Mouse (Mus musculus) fibroblast of lung, adult 2 months (primary cell): ENCODE measurements around the gene Klrb1c.
"Not testable (repeated sequence)": the region's sequence is repeated elsewhere in the genome, so short reads cannot be mapped to it uniquely, and the experiment has no call there.

ENCODE experiments used
- DNase-seq: peaks from one replicate; pipeline ENCODE4 v3.0.0-alpha.2; 2011; ENCODE audit warnings: low read depth

The Klrb1c gene

DNA sequence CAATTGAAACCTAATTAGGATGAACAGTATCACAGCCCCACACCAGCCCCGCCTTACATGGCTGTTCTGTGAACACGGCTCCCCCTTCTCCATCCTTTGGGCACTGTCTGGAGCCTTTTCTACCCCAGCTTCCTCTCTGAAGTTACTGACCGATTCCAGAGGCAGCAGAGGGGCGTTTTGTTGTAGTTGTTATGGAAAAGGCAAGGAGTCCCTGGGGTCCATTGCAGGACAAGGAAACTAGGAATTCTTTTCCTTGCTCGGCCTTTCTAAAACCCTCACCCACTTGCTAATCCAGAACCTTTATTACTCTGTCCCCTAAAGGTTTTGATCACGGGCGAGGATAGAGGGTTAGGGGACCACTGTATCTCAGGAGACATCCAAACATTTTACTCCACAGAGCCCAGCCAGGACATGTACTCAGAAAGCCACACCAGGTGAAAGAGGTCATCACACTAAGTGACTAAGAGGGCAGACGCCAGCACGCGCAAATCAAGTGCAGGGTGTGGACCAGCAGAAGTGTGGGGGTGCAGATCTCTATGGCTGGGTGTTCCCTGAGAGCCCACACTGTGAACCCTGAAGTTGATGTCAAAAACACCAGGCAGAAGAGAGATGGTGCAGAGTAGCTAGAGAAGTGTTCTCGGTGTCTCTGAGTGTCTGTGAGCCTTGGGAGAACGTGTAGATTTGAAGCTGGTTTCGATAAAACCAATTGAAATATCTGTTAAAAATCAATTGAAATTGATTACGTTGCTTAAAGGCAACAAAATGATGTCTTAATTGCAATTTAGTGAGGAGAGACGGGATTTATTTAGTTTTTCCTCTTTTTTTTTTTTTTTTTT is 9.1 kb upstream of the Klrb1c start:
- DNase-seq: no peak

DNA sequence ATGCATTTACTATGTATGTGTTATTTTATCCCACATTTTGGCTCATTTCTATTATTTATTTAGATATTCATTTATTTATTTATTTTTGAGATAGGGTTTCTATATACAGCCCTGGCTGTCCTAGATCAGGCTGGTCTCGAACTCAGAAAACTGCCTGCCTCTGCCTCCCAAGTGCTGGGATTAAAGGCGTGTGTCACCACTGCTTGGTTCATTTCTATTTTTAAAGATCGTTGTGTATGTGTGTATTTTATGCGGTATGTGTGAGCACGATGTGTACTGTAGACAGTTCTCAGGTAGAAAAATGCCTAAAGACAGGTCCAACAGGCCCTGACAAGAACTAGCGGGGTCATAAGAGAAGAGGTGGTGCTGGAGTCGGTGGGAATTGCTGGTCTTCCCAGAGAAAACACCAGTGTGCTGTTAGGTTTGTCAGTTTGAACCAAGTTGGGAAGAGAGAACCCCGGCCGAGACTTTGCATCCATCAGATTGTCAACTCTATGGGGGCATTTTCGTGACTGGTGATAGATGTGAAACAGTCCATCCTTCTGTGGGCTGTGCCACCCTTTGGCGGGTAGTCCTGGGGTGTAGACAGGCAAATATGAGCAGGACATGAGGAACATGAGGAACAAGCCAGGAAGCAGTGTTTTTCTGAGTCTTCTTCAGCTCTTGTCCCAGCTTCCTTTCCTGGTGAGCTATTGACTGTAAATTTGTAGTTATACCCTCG is 8.3 kb upstream of the Klrb1c start:
- DNase-seq: no peak

DNA sequence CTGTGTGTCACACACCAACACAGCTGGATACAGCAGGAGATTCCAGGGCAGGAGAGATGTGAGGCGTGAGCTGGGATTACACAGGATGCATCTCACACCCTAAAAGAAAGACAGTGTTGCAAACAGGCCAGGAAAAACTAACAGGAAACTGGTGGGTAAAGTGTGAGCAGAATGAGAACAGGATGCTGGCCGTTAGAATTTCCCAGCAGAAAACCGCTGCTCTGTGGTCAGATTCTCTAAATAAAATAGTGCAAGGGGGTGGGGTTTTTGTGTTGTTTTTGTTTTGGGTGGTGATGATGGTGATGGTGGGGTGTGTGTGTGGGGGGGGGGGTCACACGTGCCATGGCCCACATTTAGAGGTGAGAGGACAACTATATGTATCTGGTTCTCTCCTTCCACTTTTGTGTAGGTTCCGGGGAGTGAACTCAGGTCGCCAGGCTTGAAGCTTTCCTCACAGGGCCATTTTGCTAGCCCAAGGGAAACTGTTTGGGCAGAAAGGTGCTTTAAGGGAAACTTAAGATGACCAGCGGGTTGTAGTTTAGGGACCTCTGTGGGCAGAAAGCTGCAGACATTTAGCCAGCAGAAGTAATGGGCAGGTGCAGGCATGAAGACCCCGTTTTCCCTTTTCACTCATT is 7.4 kb upstream of the Klrb1c start:
- DNase-seq: no peak

DNA sequence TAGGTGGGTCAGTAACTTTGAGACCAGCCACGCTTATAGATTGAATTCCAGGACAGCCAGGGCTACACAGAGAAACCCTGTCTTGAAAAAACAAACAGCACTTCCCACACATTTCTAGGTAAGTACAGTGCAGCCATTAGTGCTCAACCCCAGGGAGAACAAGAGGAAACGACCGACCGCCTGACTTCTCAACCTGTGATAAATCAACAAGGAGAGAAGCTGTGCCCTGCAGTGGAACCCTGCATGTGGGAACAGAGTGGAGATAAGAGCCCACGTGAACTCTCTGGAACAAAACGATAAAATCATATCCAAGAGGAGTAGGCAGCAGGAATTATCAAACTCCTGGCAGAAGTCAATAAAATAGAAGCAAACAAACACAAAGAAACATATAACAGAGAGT is 4.7 kb upstream of the Klrb1c start:
- no peak for DNase-seq

DNA sequence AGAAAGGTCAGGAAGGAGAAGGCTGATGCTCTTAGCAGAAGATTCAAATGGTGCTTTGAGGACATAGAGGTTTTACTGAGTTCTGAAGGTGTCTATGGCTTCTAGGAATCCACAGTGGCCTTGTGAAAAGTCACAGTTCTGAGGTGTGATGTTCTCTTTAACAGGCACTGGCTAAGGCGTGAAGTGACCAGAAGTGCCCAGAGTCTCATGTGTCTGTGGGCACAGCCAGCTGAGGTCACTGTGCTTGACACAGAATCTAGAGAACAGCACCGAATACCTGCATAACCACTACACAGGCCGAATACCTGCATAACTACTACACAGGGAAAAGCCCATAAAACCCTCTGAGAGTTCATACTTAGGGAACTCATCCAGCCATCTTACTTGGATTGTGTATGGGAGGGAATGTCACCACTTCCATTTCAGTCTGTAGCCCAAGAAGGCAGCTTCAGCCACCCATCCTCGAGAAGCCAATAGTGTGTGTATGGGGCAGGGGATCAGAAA is 1.5 kb upstream of the Klrb1c start:
- DNase-seq: not testable (repeated sequence)

DNA sequence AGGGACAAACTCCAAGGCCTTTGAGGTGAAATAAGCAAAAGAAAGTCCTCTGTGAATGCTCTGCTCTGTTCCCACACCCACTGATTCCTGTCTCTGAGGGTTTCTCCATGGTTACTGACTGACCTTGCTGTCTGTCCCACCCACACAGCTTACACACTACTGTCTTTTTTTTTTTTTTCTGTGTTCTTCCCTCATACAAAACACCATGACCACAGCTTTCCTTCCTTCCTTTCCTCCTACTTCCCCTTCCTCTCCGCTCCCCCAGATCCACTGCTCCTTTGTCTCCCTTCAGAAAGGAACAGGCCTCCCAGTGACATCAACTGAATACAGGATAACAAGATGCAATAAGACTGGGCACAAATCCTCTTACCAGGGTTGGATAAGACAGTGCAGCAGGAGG is 498 bp downstream of the Klrb1c start:
- DNase-seq: no peak

DNA sequence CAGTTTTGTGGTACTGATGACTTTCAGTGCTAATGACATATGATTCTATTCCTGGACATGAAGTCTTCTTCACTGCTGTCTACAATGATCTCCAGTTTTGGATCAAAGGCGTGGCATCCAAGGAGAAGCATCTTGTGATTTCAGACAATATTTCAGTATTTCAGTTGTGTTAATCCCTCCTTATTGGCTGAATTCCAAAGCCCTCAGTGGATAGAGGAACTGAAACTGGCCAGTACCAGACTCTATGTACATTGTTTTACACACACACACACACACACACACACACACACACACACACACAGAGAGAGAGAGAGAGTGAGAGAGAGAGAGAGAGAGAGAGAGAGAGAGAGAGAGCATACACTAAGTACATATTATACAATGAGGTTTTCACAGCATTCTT is 2.6 kb downstream of the Klrb1c start:
- DNase-seq: not testable (repeated sequence)

DNA sequence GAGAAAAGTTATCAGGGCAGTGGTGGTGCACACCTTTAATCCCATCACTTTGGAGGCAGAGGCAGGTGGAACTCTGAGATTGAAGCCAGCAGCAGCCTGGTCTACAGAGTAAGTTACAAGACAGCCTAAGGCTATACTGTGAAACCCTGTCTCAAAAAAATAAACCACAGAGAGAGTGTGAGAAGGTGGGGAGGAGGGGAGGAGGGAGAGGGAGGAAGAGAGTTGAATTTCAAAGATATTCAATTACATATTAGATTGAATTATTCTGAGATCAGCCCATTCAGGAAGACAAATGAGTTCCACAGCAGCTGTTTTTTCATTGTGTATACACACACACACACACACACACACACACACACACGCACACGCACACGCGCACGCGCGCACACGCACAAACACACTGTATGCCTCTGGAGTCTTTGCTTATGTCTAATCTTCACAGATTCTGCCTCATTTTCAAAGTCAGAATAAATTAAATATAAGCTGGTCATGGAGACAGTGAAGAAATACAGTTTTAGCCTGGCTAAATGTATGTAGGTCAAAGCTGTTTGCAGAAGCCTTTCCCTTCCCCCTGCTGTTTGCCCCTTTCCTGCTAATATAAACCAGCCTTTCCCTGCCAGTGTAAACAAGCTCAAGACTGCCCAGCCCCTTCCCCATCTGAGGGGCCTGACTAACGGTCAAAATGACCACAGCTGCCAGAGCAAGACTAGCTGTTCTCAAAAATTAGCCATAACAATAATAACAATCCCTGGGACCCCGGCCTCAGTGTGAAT is 19.3 kb downstream of the Klrb1c start:
- no peak for DNase-seq

DNA sequence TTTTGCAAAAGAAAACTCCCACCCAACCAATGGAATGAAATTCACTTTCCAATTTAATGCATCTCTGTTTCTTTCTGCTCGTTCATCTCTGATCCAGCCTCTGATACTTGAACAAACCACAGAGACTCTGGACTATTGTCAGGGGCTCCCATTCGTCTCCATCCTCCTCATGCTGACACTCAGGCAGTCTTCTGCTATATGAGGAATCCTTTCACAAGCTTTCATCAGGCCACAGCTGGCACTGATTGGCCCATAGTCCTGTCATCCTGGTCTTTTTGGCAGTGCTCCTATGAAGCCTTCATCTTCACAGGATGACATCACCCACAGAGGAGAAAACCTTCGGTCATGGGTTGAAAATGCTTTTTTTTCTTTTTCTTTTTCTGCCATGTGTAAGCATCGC is 21.0 kb downstream of the Klrb1c start:
- DNase-seq: no peak

DNA sequence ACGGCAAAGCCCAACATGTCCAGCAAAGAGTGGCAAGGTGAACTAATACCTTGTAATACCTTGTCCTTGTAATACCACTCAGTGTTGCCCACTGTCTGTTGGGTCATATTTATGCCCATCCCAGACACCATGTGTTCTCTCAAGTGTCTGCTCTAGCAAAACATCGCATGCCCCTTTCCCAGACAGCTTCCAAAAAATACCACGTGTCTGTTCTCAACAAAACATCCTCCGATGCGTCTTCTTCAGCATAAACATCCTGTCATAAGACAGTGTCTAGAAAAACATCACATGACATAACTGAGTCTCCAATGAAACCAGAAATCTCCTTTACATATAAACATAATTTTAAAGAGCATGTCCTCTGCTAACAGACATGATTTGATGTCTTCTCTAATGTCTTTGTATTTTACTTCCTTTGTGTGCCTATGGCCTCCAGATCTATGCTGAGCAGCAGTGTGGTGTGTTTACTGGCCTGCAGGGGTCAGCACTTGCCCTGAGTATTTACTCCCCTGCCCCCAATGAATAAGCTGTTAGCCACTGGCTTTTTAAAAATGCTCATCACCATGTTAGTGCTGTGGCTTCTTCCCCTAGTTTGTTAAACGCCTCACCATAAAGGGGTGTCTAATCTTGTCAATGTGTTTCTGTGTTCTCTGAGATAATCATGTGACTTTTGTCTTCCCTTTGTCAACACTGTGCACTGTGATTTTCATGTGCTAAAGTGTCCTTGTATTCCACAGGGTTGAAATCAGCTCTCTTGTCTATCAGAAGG is 22.3 kb downstream of the Klrb1c start:
- not testable (repeated sequence) for DNase-seq

DNA sequence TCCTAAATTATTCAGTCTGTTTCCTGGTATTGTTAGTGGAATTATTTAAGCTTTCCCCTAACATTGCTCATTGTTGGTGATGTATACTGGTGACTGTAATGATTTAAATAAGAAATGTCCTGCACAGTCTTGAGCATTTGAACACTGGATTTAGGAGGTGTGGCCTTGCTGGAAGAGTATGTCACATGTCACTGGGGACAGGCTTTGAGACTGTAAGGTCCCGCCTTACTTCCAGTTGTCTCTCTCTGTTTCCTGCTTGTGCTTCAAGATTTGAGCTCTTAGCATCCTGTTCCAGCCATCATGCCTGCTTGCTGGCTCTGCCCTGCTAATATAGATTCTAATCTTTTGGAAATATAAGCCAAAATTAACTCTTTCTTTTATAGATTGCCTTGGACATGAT is 23.8 kb downstream of the Klrb1c start:
- DNase-seq: no peak

DNA sequence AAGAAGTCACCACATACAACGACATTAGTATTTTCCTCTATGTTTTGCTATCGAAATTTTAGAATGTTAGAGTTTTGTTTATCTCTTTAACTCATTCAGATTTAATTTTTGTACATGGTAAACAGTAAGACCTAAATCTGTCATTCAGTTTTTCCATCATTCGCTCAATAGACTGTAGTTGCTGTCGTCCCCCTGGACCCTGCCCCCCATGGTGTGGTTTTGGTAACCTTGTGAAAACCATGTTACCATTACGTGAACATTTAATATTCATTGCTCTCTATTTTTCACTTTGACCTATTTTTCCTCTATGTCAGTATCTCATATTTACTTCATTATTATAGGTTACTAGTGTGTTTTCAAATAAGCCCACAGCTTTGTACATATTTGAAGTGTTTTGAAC is 24.4 kb downstream of the Klrb1c start:
- DNase-seq: no peak

DNA sequence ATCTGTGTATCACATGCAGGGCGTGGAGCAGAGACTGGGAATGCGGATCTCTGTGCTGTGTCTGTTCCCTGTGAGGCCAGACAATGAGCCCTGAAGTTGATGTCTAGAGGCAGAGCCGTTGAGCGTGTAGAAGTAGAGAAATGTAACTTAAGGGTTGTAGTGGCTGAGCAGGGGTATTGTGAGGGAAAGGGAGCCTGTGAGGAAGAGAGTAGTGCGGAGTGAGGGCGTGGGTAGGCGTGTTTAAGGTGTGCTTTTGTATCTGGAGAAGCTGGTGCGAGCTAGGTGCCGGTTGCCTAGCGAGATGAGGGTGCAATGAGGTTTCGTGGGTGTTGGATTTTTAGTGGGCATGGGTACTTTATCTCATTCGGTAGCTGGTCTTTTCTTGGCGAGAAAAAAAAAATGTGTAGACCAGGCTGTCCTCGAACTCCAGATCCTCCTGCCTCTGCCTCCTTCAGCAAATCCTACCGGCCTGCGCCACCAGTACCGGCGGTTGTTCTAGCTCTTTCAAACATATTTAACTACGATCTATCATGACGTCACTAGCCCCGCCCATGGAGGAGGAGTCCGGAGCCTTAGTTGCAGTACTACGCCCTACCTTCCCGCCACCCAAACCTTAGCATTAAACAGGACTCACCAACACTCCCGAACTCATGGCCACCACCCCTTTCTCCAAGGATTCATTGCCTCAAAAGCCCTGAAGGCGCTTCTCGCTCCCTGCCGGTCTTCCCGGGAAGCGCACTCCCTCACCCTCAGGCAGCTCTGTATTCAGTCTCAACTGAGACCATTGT is 25.1 kb downstream of the Klrb1c start:
- DNase-seq: peak; percentile 99

DNA sequence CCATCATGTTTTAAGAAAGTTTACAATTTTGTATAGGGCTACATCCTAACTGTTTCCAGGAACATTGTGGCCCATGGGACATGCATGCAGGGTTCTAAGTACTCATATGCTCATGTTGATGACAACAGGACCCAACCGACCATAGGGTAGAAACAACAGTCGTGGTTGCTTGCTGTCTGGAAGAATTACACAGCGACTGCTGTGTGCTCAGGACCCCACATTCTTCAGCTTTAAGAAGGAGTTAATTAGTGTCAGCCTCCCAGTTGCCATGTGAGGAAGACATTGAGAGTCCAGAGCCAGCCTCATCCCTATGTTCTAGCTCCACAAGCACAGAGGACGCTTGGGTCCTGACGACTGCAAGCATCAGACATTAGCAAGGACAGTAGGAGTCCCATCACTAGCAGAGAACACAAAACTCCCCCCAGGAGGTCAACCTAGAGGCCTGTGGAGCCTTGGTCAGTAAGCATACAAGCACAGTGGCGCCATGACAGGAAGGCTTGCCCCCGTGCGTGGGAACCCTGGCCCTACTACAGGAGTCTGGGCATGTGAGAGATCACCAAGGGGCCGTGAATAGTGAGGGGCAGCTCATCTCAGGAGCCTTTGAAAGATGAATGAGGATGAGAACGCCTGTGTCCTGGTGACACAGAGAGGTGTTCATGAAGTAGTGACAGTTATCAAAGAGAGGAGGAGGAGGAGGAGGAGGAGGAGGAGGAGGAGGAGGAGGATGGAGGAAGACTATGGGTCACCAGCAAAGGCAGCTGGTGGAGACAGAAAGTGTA is 25.9 kb downstream of the Klrb1c start:
- DNase-seq: not testable (repeated sequence)

DNA sequence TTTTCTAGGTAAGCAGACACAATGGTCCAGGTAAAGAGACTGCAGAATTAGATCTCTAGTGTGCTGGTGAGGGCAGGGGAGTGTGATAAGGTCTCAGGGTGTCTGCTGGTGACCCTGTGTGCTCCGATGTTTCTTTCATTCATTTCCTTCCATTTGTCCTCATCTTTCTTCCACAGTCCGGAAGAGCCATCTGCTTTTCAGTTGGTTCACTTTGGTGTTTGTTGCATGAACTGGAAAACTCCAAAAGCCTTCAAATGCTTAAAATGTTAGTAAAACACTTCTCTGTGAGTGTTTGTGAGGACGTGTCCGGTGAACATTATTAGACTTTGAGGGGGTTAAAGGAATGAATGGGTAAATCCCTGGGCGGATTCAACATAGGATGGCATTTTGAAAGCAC is 27.9 kb downstream of the Klrb1c start:
- no peak for DNase-seq

DNA sequence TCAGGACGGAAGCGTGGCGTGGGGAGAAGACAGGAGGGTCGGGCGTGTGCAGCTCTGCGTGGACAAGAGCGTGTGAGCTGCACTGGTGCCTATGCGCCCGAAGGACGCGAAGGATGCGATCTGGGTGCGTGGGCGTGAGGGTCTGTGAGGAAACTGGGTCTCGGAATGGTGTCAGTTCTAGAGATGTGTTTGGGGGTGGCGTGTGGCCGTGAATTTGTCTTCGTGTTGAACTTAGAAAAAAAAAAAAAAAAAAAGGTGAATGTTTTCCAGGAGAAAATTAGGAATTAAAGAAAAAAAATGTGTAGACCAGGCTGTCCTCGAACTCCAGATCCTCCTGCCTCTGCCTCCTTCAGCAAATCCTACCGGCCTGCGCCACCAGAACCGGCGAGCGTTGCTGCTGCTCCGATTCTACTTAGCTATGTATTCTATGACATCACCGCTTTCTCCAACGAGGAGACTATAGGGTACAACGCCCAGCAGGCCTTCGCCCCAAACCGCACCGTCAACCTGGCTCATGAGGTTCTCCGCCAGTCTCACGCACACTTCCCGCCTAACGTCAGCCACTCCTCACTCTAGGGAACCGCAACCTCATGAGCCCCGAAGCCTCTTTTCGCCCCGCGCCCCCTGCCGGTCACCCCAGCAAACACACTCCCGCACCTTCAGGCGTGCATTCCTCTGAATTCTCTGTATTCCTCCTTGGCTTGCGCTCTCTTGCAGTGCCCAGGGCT is 28.4 kb downstream of the Klrb1c start:
- DNase-seq: peak; percentile 74

DNA sequence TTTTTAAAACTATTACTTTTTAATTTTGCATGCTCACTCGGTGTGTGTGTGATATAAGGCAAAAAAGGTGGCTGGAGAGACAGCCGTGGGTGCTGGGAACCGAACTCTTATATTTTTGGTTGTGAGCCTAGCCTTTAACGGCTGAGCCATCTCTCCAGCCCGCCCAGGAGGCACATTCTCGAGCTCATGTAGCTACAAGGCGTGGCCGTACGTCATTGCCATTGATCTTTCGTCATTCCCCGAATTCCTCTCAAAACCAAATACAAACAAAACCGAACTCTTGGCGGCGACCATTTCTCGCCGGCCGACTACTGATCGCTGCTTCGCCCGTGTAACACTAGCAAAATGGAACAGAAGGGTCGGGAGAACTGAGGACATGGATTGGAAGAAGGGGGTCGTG is 29.0 kb downstream of the Klrb1c start:
- peak; percentile 77 for DNase-seq

DNA sequence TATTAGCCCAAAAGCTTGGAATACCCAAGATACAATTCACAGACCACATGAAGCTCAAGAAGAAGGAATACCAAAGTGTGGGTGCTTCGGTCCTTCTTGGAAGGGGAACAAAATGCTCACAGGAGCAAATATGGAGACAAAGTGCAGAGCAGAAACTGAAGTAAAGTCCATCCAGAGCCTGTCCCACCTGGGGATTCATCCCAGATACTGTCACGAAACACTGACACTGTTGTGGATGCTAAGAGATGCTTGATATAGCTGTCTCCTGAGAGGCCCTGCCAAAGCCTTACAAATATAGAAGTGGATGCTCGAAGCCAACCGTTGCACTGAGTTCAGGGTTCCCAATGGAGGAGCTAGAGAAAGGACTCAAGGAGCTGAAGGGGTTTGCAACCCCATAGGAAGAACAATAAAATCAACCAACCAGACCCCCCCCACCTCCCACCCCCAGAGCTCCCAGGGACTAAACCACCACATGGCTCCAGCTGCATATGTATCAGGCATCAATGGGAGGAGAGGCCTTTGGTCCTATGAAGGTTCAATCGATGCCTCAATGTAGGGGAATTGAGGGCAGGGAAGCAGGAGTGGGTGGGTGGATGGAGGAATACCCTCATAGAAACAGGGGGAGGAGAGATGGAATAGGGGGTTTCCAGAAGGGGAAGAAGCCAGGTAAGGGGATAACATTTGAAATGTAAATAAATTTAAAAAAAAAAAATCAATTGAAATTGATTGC is 29.6 kb downstream of the Klrb1c start:
- no peak for DNase-seq
